Mouse (Mus musculus): Measurements from ENCODE around the gene Srgn. TPM values are rescaled to one million over a fixed set of nuclear protein-coding genes. Genes with fewer than 3 reads are reported as not detected.

The Srgn gene
- total RNA-seq (2023): 418 TPM

DNA sequence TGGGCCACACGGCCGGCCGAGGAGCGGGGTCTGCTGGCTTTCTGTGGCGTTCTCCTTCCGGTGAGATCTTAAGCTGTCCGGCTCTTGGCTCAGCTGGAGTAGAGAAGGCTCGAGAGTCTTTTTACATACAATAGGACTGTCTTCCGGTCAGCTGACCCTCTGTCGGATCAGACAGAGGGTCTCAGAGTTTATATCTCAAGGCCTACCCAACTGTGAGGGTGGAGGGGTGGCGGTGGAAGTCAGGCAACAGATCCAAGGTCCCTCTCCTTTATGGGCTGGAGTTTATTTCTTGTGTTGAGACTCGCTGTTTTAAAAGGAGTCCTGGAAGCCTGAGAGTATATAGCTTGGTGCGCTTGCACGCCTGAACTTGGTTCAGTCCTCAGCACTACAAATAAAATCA, at the start of gene Srgn:
Gene Srgn, minus strand, starts transcription at position 101 of the 400 bp plus-strand sequence.

DNA sequence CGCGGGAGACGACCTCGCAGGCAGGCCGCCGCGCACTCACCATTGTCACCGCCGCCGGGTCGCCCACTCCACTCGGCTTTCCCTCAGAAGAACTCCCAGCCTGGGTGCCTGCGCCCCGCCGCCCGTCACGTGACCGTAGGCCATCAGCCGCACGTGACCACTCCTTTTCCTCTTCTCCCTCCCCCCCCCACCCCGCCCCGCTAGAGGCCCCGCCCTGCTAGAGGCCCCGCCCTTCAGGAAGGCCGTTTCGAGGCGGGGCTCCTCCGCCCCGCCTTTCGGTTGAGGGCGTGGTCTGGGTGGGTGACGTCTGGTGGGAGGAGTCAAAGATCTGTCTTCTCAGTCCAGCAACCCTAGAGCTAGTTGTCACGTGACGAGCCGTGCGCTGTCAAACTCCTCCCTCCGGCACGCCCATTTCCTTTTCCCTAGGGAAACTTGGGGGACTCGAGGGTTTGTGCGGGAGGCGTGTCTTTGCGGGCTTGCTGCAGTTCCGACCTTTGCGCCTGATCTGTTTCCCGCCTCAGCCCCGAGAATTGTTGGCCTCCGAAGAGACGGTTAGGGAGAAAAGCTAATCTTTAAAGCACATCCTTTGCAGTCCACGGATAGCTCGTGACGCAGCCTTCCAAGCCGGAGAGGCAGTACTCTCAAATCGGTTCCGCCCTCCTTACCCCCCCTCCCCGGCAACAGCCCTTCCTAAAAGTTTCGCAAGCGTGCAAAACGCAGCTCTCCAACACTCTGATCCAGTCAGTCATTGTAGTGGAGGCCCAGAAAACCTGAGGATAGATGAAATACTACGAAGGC, 40.4 kb downstream of the Srgn start, which contains the start of gene Vps26a:
Gene Vps26a, minus strand, starts transcription at position 188 of the 798 bp plus-strand sequence.

DNA sequence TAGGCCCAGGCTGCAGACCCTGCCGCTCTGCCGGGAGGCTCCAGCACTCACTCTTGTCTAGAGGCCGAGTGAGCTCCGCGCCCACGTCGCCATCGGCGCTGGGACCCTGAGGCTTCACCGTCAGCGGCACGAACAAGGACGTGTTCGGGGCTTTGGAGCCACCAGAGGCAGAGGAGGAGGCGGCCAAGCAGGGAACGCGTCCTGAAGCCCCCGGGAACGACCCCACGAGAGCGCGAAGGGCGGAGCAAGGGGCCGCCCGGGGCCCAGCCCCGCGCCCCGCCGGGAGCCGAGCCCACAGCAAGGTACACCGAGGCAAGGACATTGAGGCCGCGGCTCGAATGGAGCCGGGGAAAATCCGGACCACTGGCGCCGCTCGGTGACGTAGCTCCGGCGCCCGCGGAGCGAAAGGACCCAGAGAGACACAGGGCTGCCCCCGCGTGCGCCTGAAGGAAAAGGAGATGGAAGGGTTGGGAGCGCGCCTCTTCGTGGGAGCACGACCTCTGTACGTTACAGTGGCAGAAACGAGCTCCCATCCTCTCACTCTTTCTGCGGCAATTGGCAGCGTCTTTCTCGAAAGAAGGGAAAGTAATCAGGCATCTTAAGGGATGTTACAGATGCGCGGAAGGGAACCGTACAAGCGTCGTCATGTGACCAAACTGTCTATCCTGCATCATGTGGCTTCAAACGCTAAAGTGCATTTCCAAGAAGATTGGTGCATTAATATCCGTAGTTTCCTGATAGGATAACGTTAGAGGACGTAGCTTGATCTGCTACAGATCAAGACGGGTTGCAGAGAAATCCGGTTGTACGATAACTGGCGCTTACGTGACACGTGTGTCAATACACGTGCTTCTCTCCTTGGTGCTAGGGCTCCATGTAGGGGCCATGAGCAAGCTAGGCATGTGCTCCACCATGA, 77.6 kb downstream of the Srgn start, which contains the start of the genes 4930507D05Rik and Supv3l1:
Gene 4930507D05Rik, plus strand, starts transcription at position 126 of the 916 bp plus-strand sequence.
Gene Supv3l1, minus strand, starts transcription at position 375 of the 916 bp plus-strand sequence.

Other genes starting within 250 kb of the Srgn start
- 67.3 TPM for gene Hk1, start 147.5 kb downstream of the Srgn start, total RNA-seq (2023)
- gene Hkdc1, start 105.0 kb downstream of the Srgn start, total RNA-seq (2023): not detected
- gene 4930507D05Rik, start 78.0 kb downstream of the Srgn start, total RNA-seq (2023): 0.95 TPM
- gene Supv3l1, start 77.7 kb downstream of the Srgn start, total RNA-seq (2023): 23.4 TPM
- gene Vps26a, start 40.6 kb downstream of the Srgn start, total RNA-seq (2023): 23.9 TPM
- gene Kif1bp, start 51.0 kb upstream of the Srgn start, total RNA-seq (2023): 23.9 TPM
- gene Ddx21, start 74.8 kb upstream of the Srgn start, total RNA-seq (2023): 145 TPM
- gene Ddx50, start 123.8 kb upstream of the Srgn start, total RNA-seq (2023): 156 TPM
- gene Stox1, start 198.7 kb upstream of the Srgn start, total RNA-seq (2023): 0.21 TPM